Mouse (Mus musculus) CH12.LX (cell line): ENCODE data around the gene Melk. TPM values are rescaled to one million over a fixed set of nuclear protein-coding genes. Genes with fewer than 3 reads are reported as not detected.

Experiments used
- DNase-seq: peaks from one replicate; pipeline ENCODE4 v3.0.0-alpha.2; 2013; ENCODE audit errors: extremely low read depth
- H3K27ac ChIP-seq: 2 replicates; pipeline ENCODE4 v1.5.1; 2012; ENCODE audit warnings: low read depth, mild to moderate bottlenecking, control low read depth, moderate library complexity; ENCODE audit not compliant: insufficient read depth
- H3K27me3 ChIP-seq: replicated peaks from 2 replicates; pipeline ENCODE3; 2012; ENCODE audit warnings: inconsistent platforms
- H3K36me3 ChIP-seq, 2 experiments: replicated peaks in 1 of 2; 2 replicates each; pipeline versions ENCODE3 to v1.6.1; 2012; ENCODE audit warnings: inconsistent platforms in 1 of 2, low read length in 1 of 2, mild to moderate bottlenecking in 1 of 2, mixed read lengths in 1 of 2, moderate library complexity in 1 of 2; ENCODE audit not compliant: control insufficient read depth in 1 of 2, insufficient read depth in 1 of 2
- H3K4me1 ChIP-seq, 2 experiments: 2 replicates each; pipeline ENCODE4 v1.6.1; 2012; ENCODE audit warnings: inconsistent platforms in 1 of 2, moderate library complexity in 1 of 2; ENCODE audit not compliant: insufficient read depth in 2 of 2, control insufficient read depth in 1 of 2
- H3K4me2 ChIP-seq: 2 replicates; pipeline ENCODE4 v1.6.1; 2012; ENCODE audit warnings: low read depth, mild to moderate bottlenecking, control low read depth; ENCODE audit not compliant: poor library complexity, insufficient read depth, severe bottlenecking
- H3K4me3 ChIP-seq, 3 experiments: fragments of 150-350 bp in 1 of 3; sonication (generic) in 1 of 3; replicated peaks in 1 of 3; 2 replicates each; pipeline versions ENCODE3 to v1.5.1; 2011 to 2012; ENCODE audit warnings: low read depth in 2 of 3, low read length in 2 of 3, mild to moderate bottlenecking in 2 of 3, moderate library complexity in 2 of 3, control low read depth in 1 of 3, improper control_type of control experiment in 1 of 3, inconsistent platforms in 1 of 3, mixed read lengths in 1 of 3; ENCODE audit not compliant: poor library complexity in 1 of 3
- H3K79me2 ChIP-seq: replicated peaks from 2 replicates; pipeline ENCODE4 v1.6.1; 2012; ENCODE audit warnings: mild to moderate bottlenecking, moderate library complexity; ENCODE audit not compliant: control insufficient read depth, poor library complexity, insufficient read depth, severe bottlenecking; ENCODE audit errors: extremely low read depth
- H3K9ac ChIP-seq: 2 replicates; pipeline ENCODE4 v1.6.1; 2012; ENCODE audit warnings: low read depth, mild to moderate bottlenecking, control low read depth, moderate library complexity; ENCODE audit not compliant: insufficient read depth
- H3K9me3 ChIP-seq: replicated peaks from 2 replicates; pipeline ENCODE3; 2012; ENCODE audit warnings: low read length, inconsistent platforms, mixed read lengths
- BHLHE40 ChIP-seq: IDR thresholded peaks from 2 replicates; pipeline ENCODE4 v1.6.1; 2011; ENCODE audit warnings: mild to moderate bottlenecking, low read depth, low read length, improper control_type of control experiment
- CHD1 ChIP-seq: IDR thresholded peaks from 2 replicates; pipeline ENCODE4 v1.6.1; 2012; ENCODE audit warnings: low read depth, low read length, improper control_type of control experiment, inconsistent platforms
- ELF1 ChIP-seq: IDR thresholded peaks from 2 replicates; pipeline ENCODE4 v1.6.1; 2014; ENCODE audit warnings: low read depth, mild to moderate bottlenecking, inconsistent platforms, low read length, improper control_type of control experiment
- EP300 ChIP-seq: IDR thresholded peaks from 2 replicates; pipeline ENCODE4 v1.6.1; 2011; ENCODE audit warnings: low read length, improper control_type of control experiment
- GABPA ChIP-seq: IDR thresholded peaks from 2 replicates; pipeline ENCODE4 v1.6.1; 2012; ENCODE audit warnings: low read depth, low read length, improper control_type of control experiment, inconsistent platforms; ENCODE audit not compliant: insufficient replicate concordance
- HCFC1 ChIP-seq: IDR thresholded peaks from 2 replicates; pipeline ENCODE4 v1.6.1; 2012; ENCODE audit warnings: low read depth, mild to moderate bottlenecking, inconsistent platforms, low read length, improper control_type of control experiment
- IRF4 ChIP-seq: IDR thresholded peaks from 2 replicates; pipeline ENCODE4 v1.6.1; 2014; ENCODE audit warnings: low read depth, mild to moderate bottlenecking, inconsistent platforms, low read length, improper control_type of control experiment
- KAT2A ChIP-seq: IDR thresholded peaks from 2 replicates; pipeline ENCODE4 v1.6.1; 2012; ENCODE audit warnings: low read length, improper control_type of control experiment, inconsistent platforms; ENCODE audit not compliant: insufficient replicate concordance
- MAFK ChIP-seq: IDR thresholded peaks from 2 replicates; pipeline ENCODE4 v1.6.1; 2011; ENCODE audit warnings: low read length, improper control_type of control experiment; ENCODE audit not compliant: insufficient replicate concordance
- MAX ChIP-seq: IDR thresholded peaks from 2 replicates; pipeline ENCODE4 v1.6.1; 2011; ENCODE audit warnings: low read length, improper control_type of control experiment
- NELFE ChIP-seq: IDR thresholded peaks from 2 replicates; pipeline ENCODE4 v1.6.1; 2011; ENCODE audit warnings: low read depth, low read length, improper control_type of control experiment
- PAX5 ChIP-seq: IDR thresholded peaks from 2 replicates; pipeline ENCODE4 v1.6.1; 2012; ENCODE audit warnings: low read length, inconsistent platforms, mixed read lengths
- POLR2A ChIP-seq: IDR thresholded peaks from 2 replicates; pipeline ENCODE4 v1.6.1; 2011; ENCODE audit warnings: low read depth, mild to moderate bottlenecking, improper control_type of control experiment, low read length
- POLR2AphosphoS2 ChIP-seq: IDR thresholded peaks from 2 replicates; pipeline ENCODE4 v1.6.1; 2011; ENCODE audit warnings: low read depth, low read length, improper control_type of control experiment
- RAD21 ChIP-seq: IDR thresholded peaks from 2 replicates; pipeline ENCODE4 v1.6.1; 2011; ENCODE audit warnings: low read depth, mild to moderate bottlenecking, low read length, improper control_type of control experiment, moderate library complexity
- RCOR1 ChIP-seq: conservative IDR thresholded peaks from 2 replicates; pipeline ENCODE4 v1.6.1; 2012; ENCODE audit warnings: low read depth, mild to moderate bottlenecking, inconsistent platforms, low read length, improper control_type of control experiment
- SIN3A ChIP-seq: IDR thresholded peaks from 2 replicates; pipeline ENCODE4 v1.6.1; 2012; ENCODE audit warnings: low read length, improper control_type of control experiment, inconsistent platforms
- TBP ChIP-seq: conservative IDR thresholded peaks from 2 replicates; pipeline ENCODE4 v1.6.1; 2011; ENCODE audit warnings: low read depth, low read length, improper control_type of control experiment
- TCF12 ChIP-seq: IDR thresholded peaks from 2 replicates; pipeline ENCODE4 v1.6.1; 2014; ENCODE audit warnings: low read depth, mild to moderate bottlenecking, inconsistent platforms, low read length, improper control_type of control experiment
- UBTF ChIP-seq: IDR thresholded peaks from 2 replicates; pipeline ENCODE4 v1.6.1; 2012; ENCODE audit warnings: low read depth, mild to moderate bottlenecking, inconsistent platforms, low read length, improper control_type of control experiment, moderate library complexity
- USF1 ChIP-seq: IDR thresholded peaks from 2 replicates; pipeline ENCODE4 v1.6.1; 2014; ENCODE audit warnings: low read depth, mild to moderate bottlenecking, inconsistent platforms, low read length, improper control_type of control experiment
- USF2 ChIP-seq: conservative IDR thresholded peaks from 2 replicates; pipeline ENCODE4 v1.6.1; 2011; ENCODE audit warnings: low read depth, low read length, improper control_type of control experiment
- ZC3H11A ChIP-seq: IDR thresholded peaks from 2 replicates; pipeline ENCODE4 v1.6.1; 2012; ENCODE audit warnings: low read depth, mild to moderate bottlenecking, inconsistent platforms, low read length, improper control_type of control experiment
- ZKSCAN1 ChIP-seq: IDR thresholded peaks from 2 replicates; pipeline ENCODE4 v1.6.1; 2012; ENCODE audit warnings: low read depth, inconsistent platforms, low read length, improper control_type of control experiment, borderline replicate concordance
- ZNF384 ChIP-seq: IDR thresholded peaks from 2 replicates; pipeline ENCODE4 v1.6.1; 2012; ENCODE audit warnings: low read depth, low read length, improper control_type of control experiment, inconsistent platforms
- dilution Hi-C: fragments of 300-500 bp; cut with MboI; formaldehyde crosslinking; loops from 2 replicates; pipeline ENCODE4 v1.14.3; 2020; ENCODE audit warnings: low sequenced_read_pairs; ENCODE audit not compliant: extremely low pct_unique_long_range_greater_than_20kb, extremely low pct_ligation_motif_present
- in situ Hi-C: fragments of 300-500 bp; cut with MboI; formaldehyde crosslinking; loops from 3 replicates; pipeline ENCODE4 v1.14.3; 2019; ENCODE audit warnings: low sequenced_read_pairs, low pct_ligation_motif_present, low pct_unique_long_range_greater_than_20kb, mixed read lengths
- polyA plus RNA-seq: library from polyadenylated mRNA; unstranded; fragments of >175 nt; gene quantifications from 2 replicates; pipeline ENCODE4 v1.2.1, GENCODE M21; 2012; ENCODE audit warnings: low read depth; ENCODE audit not compliant: insufficient read length
- total RNA-seq, 2 experiments: library from RNA; depleted of rRNA; stranded (reverse); fragments of 300-350 nt in 1 of 2; fragments of >200 nt in 1 of 2; gene quantifications; 2 replicates each; pipeline ENCODE4 v1.2.3; 2012 to 2014

The Melk gene
- total and polyA plus RNA-seq, 3 experiments: 25.0 to 47.4 (median 44.9) TPM

GRCm38 (mm10) chr4:44335006-44335405 lies 34.3 kb downstream of the Melk start:
- Histone ChIP-seq H3K27ac (no peak overlapping the region), H3K36me3 (peaks cover 16 to 75% of the 10 kb centered on the region in 2 experiments), H3K27me3 (no peaks in the 10 kb centered on the region)
- no peak for DNase-seq
- TF ChIP-seq ZNF384 (no peak), ZKSCAN1 (no peak), IRF4 (no peak), RAD21 (no peak), POLR2A (no peak), NELFE (no peak), MAX (no peak), USF1 (no peak), BHLHE40 (no peak), KAT2A (no peak), POLR2AphosphoS2 (no peak)
- TF ChIP-seq, all 38 proteins: peak for 0
- in situ Hi-C loops (no loop called here), dilution Hi-C loops (no loop called here)
- Histone ChIP-seq H3K4me3 (no peak overlapping the region), H3K9ac (no peak overlapping the region), H3K4me1 (peaks cover 0 to 4% of the 10 kb centered on the region in 2 experiments; a peak in 2 of 4 replicates), H3K79me2 (no peaks in the 10 kb centered on the region), H3K4me2 (no peak overlapping the region), H3K9me3 (no peaks in the 10 kb centered on the region)

- DNase-seq: no peak
- dilution Hi-C loops: no loop called here
- H3K4me2 ChIP-seq: no peak overlapping the region
- TF ChIP-seq HCFC1 (no peak), EP300 (no peak), SIN3A (no peak)
- no peaks in the 10 kb centered on the region for H3K4me1 ChIP-seq
- no peak overlapping the region for H3K9ac ChIP-seq
- H3K27me3 ChIP-seq: no peaks in the 10 kb centered on the region
- H3K27ac ChIP-seq: no peak overlapping the region
- H3K36me3 ChIP-seq: peaks cover 22 to 66% of the 10 kb centered on the region in 2 experiments
- no peaks in the 10 kb centered on the region for H3K79me2 ChIP-seq
- in situ Hi-C loops: no loop called here
- no peaks in the 10 kb centered on the region for H3K9me3 ChIP-seq
- H3K4me3 ChIP-seq: no peak overlapping the region
These were observed 61.0 kb downstream of the Melk start for GRCm38 (mm10) chr4:44361670-44362069.

GRCm38 (mm10) chr4:44363434-44364013 lies 62.8 kb downstream of the Melk start:
- no peak for DNase-seq
- Histone ChIP-seq H3K27me3 (no peaks in the 10 kb centered on the region), H3K27ac (no peak overlapping the region), H3K36me3 (peaks cover 22 to 63% of the 10 kb centered on the region in 2 experiments), H3K4me1 (no peaks in the 10 kb centered on the region), H3K4me2 (no peak overlapping the region), H3K4me3 (no peak overlapping the region), H3K79me2 (no peaks in the 10 kb centered on the region), H3K9me3 (no peaks in the 10 kb centered on the region), H3K9ac (no peak overlapping the region)
- in situ Hi-C loops: no loop called here
- TF ChIP-seq TCF12 (no peak), PAX5 (no peak), MAFK (no peak), TBP (no peak), ZC3H11A (no peak), UBTF (no peak), GABPA (no peak), USF2 (no peak), KAT2A (no peak), ELF1 (no peak), RCOR1 (no peak), CHD1 (no peak)
- dilution Hi-C loops: no loop called here
